Mouse (Mus musculus): ENCODE measurements around the gene Acbd3.

The Acbd3 gene

GRCm38 (mm10) chr1:180725704-180726179, at the start of gene Acbd3:
TSS of gene Acbd3 (plus strand) at chr1:180726043.
- WGBS: under 1% methylated on average over 52 of the region's 52 CpGs

- 81% methylated on average over 7 of the region's 7 CpGs for WGBS
These were observed 34.6 kb upstream of the Acbd3 start for GRCm38 (mm10) chr1:180691284-180691683.

- 2% methylated on average over 71 of the region's 79 CpGs for WGBS
These were observed 29.1 kb upstream of the Acbd3 start, which contains the start of gene Mixl1 for GRCm38 (mm10) chr1:180696626-180697352. TSS of gene Mixl1 (minus strand) at chr1:180697034.

- WGBS: 84% methylated on average over 5 of the region's 5 CpGs
These were observed 27.8 kb upstream of the Acbd3 start for GRCm38 (mm10) chr1:180698063-180698462.

- WGBS: 56% methylated on average over 6 of the region's 6 CpGs
These were observed 22.4 kb upstream of the Acbd3 start for GRCm38 (mm10) chr1:180703400-180703799.

GRCm38 (mm10) chr1:180707368-180707767, 18.5 kb upstream of the Acbd3 start:
- 65% methylated on average over 3 of the region's 3 CpGs for WGBS

- WGBS: 85% methylated on average over 3 of the region's 3 CpGs
These were observed 18.0 kb upstream of the Acbd3 start for GRCm38 (mm10) chr1:180707813-180708212.

GRCm38 (mm10) chr1:180708935-180709776, 16.7 kb upstream of the Acbd3 start:
- 83% methylated on average over 14 of the region's 14 CpGs for WGBS

GRCm38 (mm10) chr1:180718756-180719155, 7.1 kb upstream of the Acbd3 start:
- WGBS: 80% methylated on average over 5 of the region's 5 CpGs

GRCm38 (mm10) chr1:180719483-180719882, 6.4 kb upstream of the Acbd3 start:
- WGBS: 83% methylated on average over 6 of the region's 6 CpGs

- 39% methylated on average over 5 of the region's 5 CpGs for WGBS
These were observed 5.7 kb upstream of the Acbd3 start for GRCm38 (mm10) chr1:180719951-180720689.

- 78% methylated on average over 1 of the region's 1 CpGs for WGBS
These were observed 3.2 kb upstream of the Acbd3 start for GRCm38 (mm10) chr1:180722608-180723007.

- WGBS: 75% methylated on average over 1 of the region's 1 CpGs
These were observed 2.1 kb upstream of the Acbd3 start for GRCm38 (mm10) chr1:180723701-180724238.

GRCm38 (mm10) chr1:180726183-180726582, 340 bp downstream of the Acbd3 start:
- WGBS: under 1% methylated on average over 42 of the region's 42 CpGs

- WGBS: 94% methylated on average over 3 of the region's 3 CpGs
These were observed 3.4 kb downstream of the Acbd3 start for GRCm38 (mm10) chr1:180729231-180729630.

GRCm38 (mm10) chr1:180752115-180752514, 26.3 kb downstream of the Acbd3 start:
- 93% methylated on average over 11 of the region's 11 CpGs for WGBS

GRCm38 (mm10) chr1:180754376-180754775, 28.5 kb downstream of the Acbd3 start:
- 91% methylated on average over 8 of the region's 8 CpGs for WGBS

GRCm38 (mm10) chr1:180756711-180757110, 30.9 kb downstream of the Acbd3 start:
- WGBS: 96% methylated on average over 2 of the region's 2 CpGs

- 86% methylated on average over 3 of the region's 3 CpGs for WGBS
These were observed 31.6 kb downstream of the Acbd3 start for GRCm38 (mm10) chr1:180757252-180757955.

GRCm38 (mm10) chr1:180757956-180758520, 32.2 kb downstream of the Acbd3 start:
- 89% methylated on average over 7 of the region's 7 CpGs for WGBS

GRCm38 (mm10) chr1:180762180-180762579, 36.3 kb downstream of the Acbd3 start:
- WGBS: 88% methylated on average over 11 of the region's 11 CpGs
